Mouse (Mus musculus): ENCODE data around the gene Mxd3.

Gene Mxd3

DNA sequence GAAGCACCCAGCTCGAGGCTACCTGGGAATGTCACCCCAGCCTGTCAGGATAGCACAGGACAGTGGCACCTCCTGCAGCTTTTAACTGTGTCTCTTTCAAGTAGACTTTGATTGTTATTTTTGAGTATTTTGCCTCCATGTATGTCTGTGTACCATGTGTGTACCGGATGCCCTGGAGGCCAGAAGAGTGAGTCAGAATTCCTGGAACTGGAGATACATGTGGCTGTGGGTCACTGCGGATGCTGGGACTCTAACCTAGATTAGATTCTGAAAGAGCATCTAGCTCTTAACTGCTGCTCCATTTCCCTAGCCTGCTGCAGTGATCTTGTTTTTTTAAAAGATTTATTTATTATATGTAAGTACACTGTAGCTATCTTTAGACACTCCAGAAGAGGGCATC is 2.7 kb upstream of the Mxd3 start:
- no peak for DNase-seq (ENCODE audit: low spot score in 2 of 2)

DNA sequence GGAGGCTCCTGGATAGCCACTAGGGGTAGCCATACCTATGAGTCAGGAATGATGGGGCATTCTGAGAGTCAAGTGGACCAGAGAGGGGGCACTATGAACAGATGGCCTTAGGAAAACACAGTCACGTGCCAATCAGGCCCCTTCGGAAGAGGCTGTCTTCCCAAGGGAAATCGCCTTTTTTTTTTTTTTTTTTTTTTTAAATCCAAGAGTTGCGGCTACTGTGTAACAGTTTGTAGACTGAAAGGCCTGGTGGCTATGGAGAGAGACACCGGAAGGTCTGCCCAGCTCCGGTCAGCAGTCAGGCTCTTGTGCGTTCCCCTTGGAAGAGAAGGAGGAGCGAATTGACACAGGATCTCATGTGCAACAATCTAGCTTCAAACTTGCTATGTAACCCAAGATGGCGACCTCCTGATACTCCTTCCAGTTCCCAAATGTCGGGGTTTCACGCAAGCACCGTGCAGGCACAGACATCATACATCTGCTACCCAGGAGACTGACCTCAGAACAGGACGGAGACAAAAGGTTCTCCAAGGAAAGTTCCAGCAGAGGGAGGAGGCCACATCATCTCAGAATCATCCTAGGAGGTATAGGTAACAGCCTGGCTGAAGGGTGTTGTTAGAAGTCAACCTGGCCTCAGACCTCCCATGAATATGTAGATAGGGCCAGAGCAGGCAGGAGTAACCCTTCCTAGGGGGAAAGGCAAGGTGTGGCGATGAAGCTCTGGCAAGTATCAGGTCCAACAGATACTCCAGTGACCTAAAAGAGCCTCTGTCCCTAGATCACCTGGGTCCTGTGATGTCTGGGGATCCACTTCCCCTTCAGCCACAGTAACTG is 1.2 kb upstream of the Mxd3 start:
- no peak for DNase-seq (ENCODE audit: low spot score in 2 of 2)

DNA sequence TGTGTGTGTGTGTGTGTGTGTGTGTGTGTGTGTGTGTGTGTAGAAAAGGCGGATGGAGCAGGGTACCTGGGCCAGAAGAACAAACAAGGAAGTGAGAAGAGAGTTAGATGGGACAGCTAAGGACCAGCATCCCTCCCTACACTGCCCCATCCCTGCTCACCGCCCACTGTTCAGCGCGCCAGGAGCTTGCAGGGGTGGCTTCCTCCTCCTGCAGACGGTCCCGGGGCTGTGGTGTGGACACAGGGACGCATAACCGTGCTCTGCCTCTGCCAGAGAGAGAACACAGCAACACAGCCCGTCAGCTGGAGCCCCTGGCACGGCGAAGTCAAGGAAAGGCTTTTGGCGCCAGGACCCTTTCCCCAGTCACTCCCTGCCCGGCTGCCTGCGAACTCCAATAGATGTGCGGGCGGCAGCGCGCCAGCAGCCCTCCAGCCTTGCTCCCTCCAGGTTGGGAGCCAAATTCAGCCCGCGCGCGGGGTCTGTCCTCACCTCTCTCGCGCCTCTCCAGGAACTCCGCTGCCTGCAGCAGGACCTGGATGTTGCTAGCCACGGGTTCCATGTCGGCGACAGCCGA is 427 bp downstream of the Mxd3 start:
- peak in 1 of 2 experiments; percentile 46 for DNase-seq (ENCODE audit: low spot score in 2 of 2)

DNA sequence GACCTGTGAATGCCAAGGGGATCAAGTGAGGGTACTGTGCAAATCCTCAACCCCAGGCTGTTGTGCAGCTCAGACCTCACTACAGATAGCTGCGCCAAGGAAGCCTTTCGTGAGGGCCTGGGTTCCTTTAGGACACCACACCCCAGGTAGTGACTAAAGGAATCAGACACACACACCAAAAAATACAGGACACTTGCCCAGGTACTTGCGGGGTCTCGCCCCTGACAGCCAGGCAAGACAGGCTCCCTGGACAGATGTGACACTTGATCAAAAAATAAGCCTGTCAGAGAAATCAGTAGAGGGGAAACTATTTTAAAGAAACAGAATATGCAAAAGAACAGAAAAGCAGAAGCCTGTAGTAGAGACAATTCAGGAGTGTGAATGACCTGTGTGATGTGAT is 982 bp downstream of the Mxd3 start:
- DNase-seq (ENCODE audit: low spot score in 2 of 2), result no peak

DNA sequence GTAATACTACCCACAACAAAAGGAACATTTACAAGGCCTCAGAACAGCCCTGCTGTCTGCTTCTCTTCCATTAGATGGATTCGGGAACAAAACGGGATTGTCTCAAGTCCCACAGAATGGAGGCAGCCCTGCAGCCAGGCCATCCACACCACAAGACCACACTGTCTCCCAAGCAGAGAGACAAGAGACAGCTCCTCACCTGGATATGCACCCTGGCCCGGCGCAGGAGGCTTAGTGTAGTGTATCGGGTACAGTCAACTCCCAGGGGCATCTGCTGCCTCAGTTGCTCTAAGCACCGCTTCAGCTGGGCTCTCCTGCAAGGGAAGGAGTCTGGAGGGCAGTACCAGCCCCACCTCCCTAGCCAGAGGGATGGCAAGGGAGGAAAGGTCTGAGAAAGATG is 1.5 kb downstream of the Mxd3 start:
- no peak for DNase-seq (ENCODE audit: low spot score in 2 of 2)

DNA sequence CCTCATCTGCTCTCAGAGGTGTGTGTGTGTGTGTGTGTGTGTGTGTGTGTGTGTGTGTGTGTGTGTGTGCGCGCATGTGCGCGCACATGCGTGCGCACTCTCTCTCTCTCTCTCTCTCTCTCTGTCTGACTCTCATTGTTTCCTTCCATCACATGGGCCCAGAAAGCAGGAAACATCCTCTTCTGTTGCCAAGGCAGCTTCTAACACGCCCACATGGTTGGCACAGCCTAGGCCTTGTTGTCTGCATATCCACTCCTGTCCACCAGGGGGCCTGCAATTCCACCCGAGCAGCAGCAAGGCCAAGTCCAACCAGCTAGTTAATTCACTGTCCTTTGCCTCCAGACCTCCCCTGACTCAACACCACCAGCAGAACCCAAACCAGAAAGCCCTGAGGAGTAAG is 2.0 kb downstream of the Mxd3 start:
- DNase-seq (ENCODE audit: low spot score in 2 of 2), result peak; percentile 80 to 88

DNA sequence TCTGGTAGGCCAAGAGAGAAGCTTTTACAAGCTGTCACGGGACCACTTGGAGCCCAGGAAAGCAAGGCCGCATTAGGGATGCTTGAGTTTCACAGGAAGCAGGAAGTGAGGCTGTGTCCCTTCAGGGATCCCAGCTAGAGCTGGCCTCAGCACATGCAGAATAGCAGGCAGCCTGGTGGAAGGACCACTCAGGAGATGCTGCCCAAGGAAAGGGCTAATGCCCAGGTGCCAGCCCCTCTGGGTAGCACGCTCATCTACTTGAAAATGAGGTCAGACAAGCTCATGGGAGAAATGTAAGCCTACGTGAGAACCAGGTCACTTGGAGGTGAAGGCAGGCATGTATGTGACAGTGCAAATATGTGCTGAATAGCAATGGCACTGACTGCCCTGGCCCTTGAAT is 2.5 kb downstream of the Mxd3 start:
- no peak for DNase-seq (ENCODE audit: low spot score in 2 of 2)

DNA sequence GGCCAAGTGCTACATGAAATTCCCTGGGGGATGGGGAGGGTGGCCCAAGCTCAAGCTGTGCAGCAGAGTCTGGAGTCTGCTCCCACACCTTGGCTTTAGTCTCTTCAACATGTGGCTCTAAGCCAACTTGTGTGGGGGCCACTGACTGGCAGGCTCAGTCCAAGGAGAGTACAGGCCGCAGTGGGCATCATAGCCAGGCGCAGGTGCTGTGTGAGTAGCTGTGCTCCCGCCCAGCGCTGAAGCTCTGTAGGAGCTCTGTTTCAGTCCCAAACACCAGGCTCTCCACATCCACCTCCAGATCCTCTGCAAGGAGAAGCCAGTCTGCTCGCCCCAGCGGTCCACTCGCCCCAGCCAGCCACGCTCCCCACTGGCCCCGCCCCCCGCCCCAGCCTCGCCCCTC is 4.0 kb downstream of the Mxd3 start:
- DNase-seq (ENCODE audit: low spot score in 2 of 2), result no peak

DNA sequence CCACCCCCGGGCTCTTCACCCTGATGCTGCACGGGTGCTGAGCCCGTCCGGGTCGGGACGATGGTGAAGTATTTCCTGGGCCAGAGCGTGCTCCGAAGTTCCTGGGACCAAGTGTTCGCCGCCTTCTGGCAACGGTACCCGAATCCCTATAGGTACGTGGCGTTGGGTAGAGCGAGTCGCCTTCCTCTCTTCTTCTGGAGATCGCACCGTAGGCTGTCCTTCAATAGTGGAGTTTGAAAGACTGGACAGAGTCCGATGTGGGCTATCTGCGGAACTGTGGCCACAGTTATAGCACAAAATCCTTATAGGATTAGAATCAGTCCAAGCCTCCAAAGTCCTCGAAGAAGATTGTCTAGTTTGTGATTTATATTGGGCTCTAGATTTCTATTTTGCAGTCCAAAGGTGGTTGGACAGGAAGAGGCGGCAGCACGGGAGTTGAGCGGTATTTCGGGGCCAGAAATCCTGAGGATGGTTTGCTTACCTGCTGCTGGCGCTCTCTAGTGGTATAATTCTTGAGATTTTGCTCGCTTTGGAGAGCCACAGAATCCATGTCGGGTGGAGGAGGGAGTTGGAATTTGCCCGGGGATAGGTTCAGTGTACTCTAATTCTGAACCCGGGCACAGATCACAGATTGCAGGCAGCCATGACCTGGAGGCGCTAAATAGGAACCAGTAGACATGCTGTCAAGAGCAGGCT is 7.3 kb downstream of the Mxd3 start:
- peak in 1 of 2 experiments; percentile 47 for DNase-seq (ENCODE audit: low spot score in 2 of 2)

DNA sequence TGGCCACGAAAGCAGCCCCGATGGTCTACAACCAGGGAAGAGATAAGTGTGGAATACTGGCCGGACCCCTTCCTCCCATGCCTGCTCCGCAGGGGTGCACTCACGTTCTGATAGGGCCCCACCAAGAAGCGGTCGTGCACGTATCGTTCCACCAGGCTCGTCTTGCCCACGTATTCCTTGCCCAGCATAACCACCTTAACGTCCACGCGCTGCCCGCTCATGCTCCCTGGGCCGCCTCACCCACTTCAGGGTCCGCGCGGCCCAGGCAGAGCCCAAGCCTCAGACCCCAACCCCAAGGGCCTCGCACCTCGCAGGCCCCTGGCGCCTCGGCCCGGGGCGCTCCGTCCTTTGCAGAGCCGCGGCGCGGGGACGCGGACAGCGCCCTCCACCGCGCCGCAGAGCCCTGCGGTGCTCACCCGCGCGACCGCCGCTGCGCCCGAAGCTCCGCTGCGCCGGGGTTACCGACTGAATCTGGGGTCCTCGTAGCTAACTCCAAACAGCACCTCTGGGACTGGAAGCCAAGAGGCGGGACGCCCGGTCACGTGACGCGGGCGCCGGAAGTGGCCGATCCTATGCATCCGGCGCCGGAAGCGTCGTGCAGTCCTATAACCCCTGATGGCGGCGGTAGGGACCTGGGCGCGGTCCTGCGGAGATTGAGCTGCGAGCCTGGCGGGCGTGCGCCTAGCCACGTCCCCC is 8.0 kb downstream of the Mxd3 start, which contains the start of gene Rab24:
TSS of gene Rab24 (minus strand) at position 513 of the 696 bp plus-strand sequence.
- DNase-seq (ENCODE audit: low spot score in 2 of 2), result peak; percentile 85 to 89

DNA sequence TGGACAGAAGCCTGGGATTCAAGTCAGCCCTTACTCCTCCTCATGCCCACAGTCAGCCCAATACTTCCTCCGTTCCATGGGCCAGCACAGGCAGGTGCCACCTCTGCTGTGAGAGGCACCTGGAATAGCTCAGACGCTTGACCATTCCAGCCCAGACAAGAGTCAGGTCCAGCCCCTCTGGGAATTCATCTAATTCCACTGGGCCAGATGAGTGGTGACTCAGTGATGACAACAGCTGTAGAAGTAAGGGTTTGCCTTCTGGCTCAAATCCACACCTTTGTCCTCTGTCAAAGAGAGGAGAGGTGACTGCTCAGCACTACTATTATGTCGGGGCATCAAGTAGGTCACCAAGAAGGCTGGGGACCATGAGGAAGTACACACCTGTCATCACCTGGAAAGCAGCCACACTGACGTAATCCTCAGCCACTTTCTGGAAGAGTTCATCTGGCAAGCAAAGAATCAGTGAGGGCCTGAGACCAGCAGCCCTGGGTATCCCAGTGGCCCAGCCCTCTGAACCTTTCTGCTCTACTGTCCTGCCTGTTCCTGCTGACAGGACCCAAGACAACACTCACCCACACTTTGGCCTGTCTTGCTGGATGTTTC is 9.6 kb downstream of the Mxd3 start, which contains the start of gene Prelid1:
TSS of gene Prelid1 (plus strand) at position 570 of the 603 bp plus-strand sequence.
- DNase-seq (ENCODE audit: low spot score in 2 of 2), result no peak

DNA sequence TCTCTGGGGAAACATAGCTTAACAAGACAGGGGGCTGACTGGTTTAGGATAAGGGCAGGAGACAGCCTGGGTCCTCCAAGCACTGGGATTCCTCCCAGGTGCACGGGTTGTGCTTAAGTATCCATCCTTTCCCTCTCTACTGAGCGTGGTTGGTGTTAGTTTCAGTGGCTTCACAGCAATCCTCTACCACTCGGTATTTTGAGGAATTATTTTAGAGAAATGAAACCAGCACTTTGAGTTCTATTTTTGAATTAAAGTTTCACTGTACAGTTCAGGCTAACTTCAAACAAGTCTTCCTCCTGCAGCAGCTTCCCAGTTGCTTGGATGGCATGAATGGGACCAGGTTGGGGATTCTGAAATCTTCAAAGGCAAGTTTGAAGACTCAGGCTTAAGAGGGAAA is 11.3 kb downstream of the Mxd3 start:
- DNase-seq (ENCODE audit: low spot score in 2 of 2), result no peak

DNA sequence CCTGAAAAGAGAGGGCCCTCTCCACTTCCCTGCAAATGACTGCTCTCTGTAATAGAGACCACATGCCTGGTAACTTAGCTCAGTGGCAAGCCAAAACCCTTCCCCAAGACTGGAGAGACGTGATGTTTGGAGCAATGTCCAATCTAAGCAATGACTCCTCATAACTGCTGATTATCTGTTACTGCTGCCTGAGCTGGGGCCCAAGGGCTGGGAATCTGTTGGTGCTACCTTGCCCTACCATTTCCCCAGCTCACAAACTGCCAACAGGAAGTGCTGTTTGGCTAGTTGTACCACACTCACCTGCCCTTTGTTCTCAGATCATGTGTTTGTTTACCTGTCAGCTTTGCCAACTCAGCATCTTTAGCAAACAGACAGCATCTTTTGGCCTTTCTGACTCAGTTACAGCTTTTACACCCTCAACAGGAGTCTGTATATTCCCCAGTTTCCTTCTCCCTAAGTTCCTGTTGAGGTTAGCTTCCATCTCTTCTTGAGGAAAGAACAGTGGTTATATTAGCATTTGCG is 14.7 kb downstream of the Mxd3 start:
- no peak for DNase-seq (ENCODE audit: low spot score in 2 of 2)

DNA sequence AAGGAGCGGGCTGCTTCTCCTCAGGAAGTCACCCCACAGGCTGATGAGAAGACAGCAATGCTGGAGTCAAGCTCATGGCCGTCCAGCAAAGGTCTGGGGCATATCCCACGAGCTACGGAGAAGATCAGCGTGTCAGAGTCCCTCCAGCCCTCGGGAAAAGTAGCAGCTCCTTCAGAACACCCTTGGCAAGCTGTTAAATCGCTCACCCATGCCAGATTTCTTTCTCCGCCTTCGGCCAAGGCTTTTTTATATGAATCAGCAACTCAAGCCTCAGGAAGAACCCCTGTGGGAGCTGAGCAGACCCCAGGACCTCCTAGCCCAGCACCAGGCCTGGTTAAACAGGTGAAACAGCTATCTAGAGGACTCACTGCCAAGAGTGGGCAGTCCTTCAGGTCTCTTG is 16.6 kb downstream of the Mxd3 start:
- no peak for DNase-seq (ENCODE audit: low spot score in 2 of 2)

DNA sequence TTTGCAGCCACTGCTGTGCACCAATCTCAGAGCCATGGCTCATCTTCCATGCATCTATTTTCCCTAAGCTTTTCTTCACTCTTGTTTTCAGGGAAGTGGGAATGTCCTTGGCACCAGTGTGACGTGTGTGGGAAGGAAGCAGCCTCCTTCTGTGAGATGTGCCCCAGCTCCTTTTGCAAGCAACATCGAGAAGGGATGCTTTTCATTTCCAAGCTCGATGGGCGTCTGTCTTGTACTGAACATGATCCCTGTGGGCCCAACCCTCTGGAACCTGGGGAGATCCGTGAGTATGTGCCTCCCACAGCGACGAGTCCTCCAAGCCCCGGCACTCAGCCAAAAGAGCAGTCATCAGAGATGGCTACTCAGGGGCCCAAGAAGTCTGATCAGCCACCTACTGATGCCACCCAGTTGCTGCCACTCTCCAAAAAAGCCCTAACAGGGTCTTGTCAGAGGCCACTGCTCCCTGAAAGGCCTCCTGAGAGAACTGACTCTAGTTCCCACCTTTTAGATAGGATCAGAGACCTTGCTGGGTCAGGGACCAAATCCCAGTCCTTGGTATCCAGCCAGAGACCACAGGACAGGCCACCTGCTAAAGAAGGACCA is 17.5 kb downstream of the Mxd3 start:
- no peak for DNase-seq (ENCODE audit: low spot score in 2 of 2)

DNA sequence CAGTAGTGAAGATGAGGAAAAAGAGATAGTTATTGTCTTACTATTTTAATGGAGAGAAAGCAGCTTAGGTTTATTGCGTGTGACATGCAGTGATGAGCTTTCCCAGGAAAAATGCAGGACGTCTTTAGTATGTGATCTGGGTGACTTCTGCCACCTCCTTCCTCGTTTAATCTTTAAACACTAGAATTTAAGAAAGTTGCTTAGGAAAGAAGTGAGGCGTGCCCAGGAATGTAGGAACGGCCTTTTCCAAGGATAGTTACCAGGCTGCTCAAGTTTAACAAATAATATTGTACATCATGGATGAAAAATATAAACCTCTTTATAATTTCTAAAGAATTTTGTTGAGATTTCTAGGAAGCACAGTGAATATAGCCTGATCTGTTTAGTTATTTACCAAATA is 28.7 kb downstream of the Mxd3 start:
- DNase-seq (ENCODE audit: low spot score in 2 of 2), result no peak

DNA sequence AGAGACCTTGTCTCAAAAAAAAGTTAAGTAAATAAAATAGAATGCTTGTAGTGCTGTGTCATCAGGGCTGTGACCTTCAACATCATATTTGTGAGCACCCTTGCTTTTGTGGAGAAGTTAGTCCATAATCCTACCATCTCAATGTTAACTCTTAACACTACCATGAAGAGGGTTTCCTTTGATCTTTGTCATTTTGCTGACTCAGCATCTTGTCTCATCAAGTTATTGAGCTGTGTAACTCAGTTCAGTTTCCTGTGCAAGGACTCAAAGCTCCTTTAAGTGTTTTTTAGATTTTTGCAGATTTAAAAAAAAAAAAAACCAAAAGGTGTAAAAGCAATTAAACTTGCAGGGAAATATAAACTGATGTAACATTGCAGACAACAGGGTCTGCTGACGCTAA is 32.9 kb downstream of the Mxd3 start:
- DNase-seq (ENCODE audit: low spot score in 2 of 2), result no peak

DNA sequence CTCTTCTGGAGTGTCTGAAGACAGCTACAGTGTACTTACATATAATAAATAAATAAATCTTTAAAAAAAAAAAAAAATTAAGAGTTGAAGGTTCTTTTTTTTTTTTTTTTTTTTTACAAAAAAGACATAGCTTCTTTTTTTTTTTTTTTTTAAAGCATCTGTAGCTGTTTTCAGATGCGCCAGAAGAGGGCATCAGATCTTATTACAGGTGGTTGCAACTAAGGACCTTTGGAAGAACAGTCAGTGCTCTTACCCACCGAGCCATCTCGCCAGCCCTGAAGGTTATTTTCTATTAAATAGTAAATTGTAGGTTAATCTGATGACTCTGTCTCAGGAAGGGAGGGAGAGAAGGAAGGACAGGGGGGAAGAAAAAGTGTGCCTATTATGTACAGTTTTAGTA is 40.8 kb downstream of the Mxd3 start:
- DNase-seq (ENCODE audit: low spot score in 2 of 2), result no peak

DNA sequence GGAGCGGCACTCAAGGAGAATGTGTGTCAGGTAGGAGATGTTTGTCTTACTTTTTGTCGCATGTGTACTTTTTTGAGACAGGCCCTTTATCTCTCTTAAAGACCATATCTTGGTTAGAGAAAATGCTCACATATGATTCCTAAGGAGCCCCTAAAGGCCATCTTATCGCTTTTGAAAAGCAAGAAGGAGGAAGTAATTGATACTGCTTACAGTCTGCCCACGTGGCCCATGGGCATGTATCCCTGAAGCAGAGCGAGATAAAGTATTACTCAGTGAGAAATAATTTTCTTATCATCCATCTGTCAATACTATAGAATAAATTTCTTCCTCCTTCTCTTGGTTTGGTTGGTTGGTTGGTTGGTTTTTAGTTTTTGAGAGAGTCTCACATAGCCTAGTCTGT is 52.0 kb downstream of the Mxd3 start:
- DNase-seq (ENCODE audit: low spot score in 2 of 2), result no peak

DNA sequence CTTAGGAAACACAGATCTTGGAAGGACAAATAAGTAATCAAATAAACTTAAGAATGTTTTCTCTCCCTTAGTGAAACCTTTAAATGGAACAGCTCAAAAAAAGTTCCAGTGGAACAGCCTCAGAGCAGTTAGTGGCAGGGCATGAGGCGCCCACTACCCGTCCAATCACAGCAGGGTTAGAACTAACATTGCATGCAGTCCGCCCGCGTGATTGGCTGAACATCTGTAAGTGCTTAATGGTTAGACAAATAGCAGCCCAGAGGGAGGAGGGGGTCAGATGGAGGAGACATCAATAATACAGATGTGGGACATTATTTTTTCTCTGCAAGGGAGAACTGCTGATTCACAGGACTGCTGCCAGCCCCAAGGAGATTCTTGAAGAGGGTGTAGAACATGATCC is 52.4 kb downstream of the Mxd3 start:
- DNase-seq (ENCODE audit: low spot score in 2 of 2), result no peak
